Comparison of ENCODE assay signal across 8 mouse cellular contexts in the genomic region with DNA sequence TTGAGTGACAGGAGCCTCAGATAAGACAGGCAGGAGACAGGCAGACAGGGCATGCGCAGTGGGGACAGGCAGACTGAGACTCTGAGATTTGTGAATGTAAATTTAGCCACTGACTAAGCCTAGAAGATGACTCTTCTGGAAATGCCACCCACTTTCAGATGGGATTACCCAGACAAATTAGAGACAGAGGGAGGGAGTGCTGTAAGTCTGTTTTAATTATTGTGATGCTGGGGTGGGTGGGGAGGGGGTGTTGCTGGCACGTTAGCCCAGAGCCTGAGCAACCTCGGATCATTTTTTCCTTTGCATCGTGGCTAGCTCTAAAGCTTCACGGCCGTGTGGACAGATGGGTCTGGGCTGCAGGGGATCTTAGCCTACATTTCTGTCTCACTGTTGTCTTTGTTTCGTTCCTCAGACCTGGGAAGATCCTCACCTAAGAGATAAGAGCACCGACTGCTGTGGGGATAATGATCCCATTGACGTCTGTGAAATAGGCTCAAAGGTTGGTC. TPM values are rescaled to one million over a fixed set of nuclear protein-coding genes. Genes with fewer than 3 reads are reported as not detected.
A peak's percentile ranks its signal among the peaks of the same experiment; 100 is the strongest.
DNase-seq lines count a peak whose midpoint lies in the region; ATAC-seq lines count a peak whose summit lies in the region.
"Had no signal": no experiment of that assay in that cellular context is flagged by ENCODE, and none has a peak within 500 bp of the region (broad histone marks: within the 10 kb centered on the region; RNA-seq: fewer than 3 reads in every experiment).

No protein-coding gene starts in this region.

- H3K27ac ChIP-seq in heart, embryonic 14.5 days (replicated peaks in 1 of 2; ENCODE audit: control insufficient read depth in 1 of 2, insufficient read depth in 1 of 2, low read depth in 2 of 2, low read length in 2 of 2): peak overlapping the region; percentile 88 to 92
- H3K27ac ChIP-seq: liver, embryonic 15.5 days had no signal

- peak overlapping the region; percentile 61 for H3K9ac ChIP-seq in heart, embryonic 14.5 days (ENCODE audit: low read length)
- H3K9ac ChIP-seq: liver, embryonic 15.5 days had no signal

- DNase-seq in brain, adult 2 months (ENCODE audit: low read depth, low spot score): peak; percentile 92
- DNase-seq in cerebellum, postnatal 14 days: peak; percentile 26 to 28
- peak; percentile 53 to 64 for DNase-seq in left cerebral cortex, adult 9 months (ENCODE audit: low spot score in 2 of 2)
- no peak for DNase-seq in spleen, adult 12 weeks (ENCODE audit: low spot score)
- no peak for DNase-seq in urinary bladder, postnatal 4 days (ENCODE audit: low spot score in 2 of 2)
- no peak for DNase-seq in adrenal gland, adult 8-10 months

- H3K27me3 ChIP-seq in heart, embryonic 14.5 days (ENCODE audit: control insufficient read depth, insufficient read depth, low read length): no peaks in the 10 kb centered on the region
- H3K27me3 ChIP-seq: liver, embryonic 15.5 days had no signal

- peak; percentile 55; the same call in 1 of the 2 replicates for ATAC-seq in heart, embryonic 14.5 days (ENCODE audit: insufficient number of reproducible peaks, insufficient read depth, low FRiP score, low read depth)

- peak overlapping the region; percentile 64 for H3K4me2 ChIP-seq in heart, embryonic 14.5 days (ENCODE audit: low read length)
- H3K4me2 ChIP-seq: liver, embryonic 15.5 days had no signal

- H3K9me3 ChIP-seq in heart, embryonic 14.5 days (ENCODE audit: control insufficient read depth, low read length): no peaks in the 10 kb centered on the region
- H3K9me3 ChIP-seq: liver, embryonic 15.5 days had no signal

- peaks cover 18% of the 10 kb centered on the region; the same call in 1 of the 2 replicates for H3K36me3 ChIP-seq in heart, embryonic 14.5 days (ENCODE audit: control insufficient read depth, insufficient read depth, low read length)

- 13% methylated on average over 9 of the region's 9 CpGs for WGBS in heart, embryonic 14.5 days

- H3K4me1 ChIP-seq in heart, embryonic 14.5 days (ENCODE audit: control insufficient read depth in 2 of 2, insufficient read depth in 2 of 2, low read length in 2 of 2): peaks cover 17 to 30% of the 10 kb centered on the region in 2 experiments

- H3K4me3 ChIP-seq in heart, embryonic 14.5 days (ENCODE audit: control insufficient read depth in 1 of 2, insufficient read depth in 1 of 2, low read depth in 1 of 2, low read length in 2 of 2): peak overlapping the region; percentile 11 to 25; a peak in 3 of 4 replicates
- H3K4me3 ChIP-seq: liver, embryonic 15.5 days had no signal

RNA-seq across cellular contexts. Expression of gene Ppa2, which starts 29.0 kb away (rescaled TPM):
- polyA plus RNA-seq in heart, embryonic 14.5 days (2014; fragmentation: Nextera tagmentation; extraction: Ambion mirVana): 134 and 145 TPM in 2 replicates
- total RNA-seq in adrenal gland, adult 8-10 months (2022): 10 to 100 TPM; 48.2 to 61.3 (median 57.4) TPM

Comparison
In these comparisons a context has a peak if more than half of its experiments do, and no peak if none do; other contexts are left out.
1. DNase-seq: peak in brain, adult 2 months (single experiment), cerebellum, postnatal 14 days (2 of 2) and left cerebral cortex, adult 9 months (2 of 2); none in spleen, adult 12 weeks (single experiment), urinary bladder, postnatal 4 days (0 of 2) and adrenal gland, adult 8-10 months (single experiment).